Mouse (Mus musculus) ovary, adult 18-20 months (tissue): ENCODE results near the gene Derl3.
A peak's percentile ranks its signal among the peaks of the same experiment; 100 is the strongest.

Source experiments
- DNase-seq: peaks from one replicate; pipeline ENCODE4 v3.0.0; 2022; ENCODE audit warnings: low spot score, mixed read lengths

The Derl3 gene

GRCm38 (mm10) chr10:75913013-75913589, 19.9 kb downstream of the Derl3 start:
- DNase-seq: no peak

GRCm38 (mm10) chr10:75915557-75915956, 22.3 kb downstream of the Derl3 start:
- no peak for DNase-seq

GRCm38 (mm10) chr10:75916840-75917239, 23.6 kb downstream of the Derl3 start:
- DNase-seq: no peak

- DNase-seq: no peak
These were observed 25.8 kb downstream of the Derl3 start for GRCm38 (mm10) chr10:75919026-75919425.

GRCm38 (mm10) chr10:75921026-75921725, 28.0 kb downstream of the Derl3 start, which contains the start of gene Smarcb1:
Gene Smarcb1, minus strand, starts transcription at chr10:75921617.
- peak; percentile 90 for DNase-seq

GRCm38 (mm10) chr10:75921726-75922560, 28.7 kb downstream of the Derl3 start:
- DNase-seq: no peak

- no peak for DNase-seq
These were observed 31.1 kb downstream of the Derl3 start for GRCm38 (mm10) chr10:75924324-75924723.

- no peak for DNase-seq
These were observed 33.2 kb downstream of the Derl3 start for GRCm38 (mm10) chr10:75926396-75926795.

- DNase-seq: peak; percentile 57
These were observed 37.1 kb downstream of the Derl3 start for GRCm38 (mm10) chr10:75930304-75930703.

GRCm38 (mm10) chr10:75931311-75931710, 38.1 kb downstream of the Derl3 start:
- no peak for DNase-seq

- peak; percentile 56 for DNase-seq
These were observed 39.0 kb downstream of the Derl3 start for GRCm38 (mm10) chr10:75932081-75932678.

GRCm38 (mm10) chr10:75932891-75933290, 39.7 kb downstream of the Derl3 start, which contains the start of gene Chchd10:
Gene Chchd10, plus strand, starts transcription at chr10:75933130.
- DNase-seq: no peak

GRCm38 (mm10) chr10:75934991-75935390, 41.8 kb downstream of the Derl3 start:
- no peak for DNase-seq

- DNase-seq: peak; percentile 76
These were observed 42.7 kb downstream of the Derl3 start, which contains the start of gene Mmp11 for GRCm38 (mm10) chr10:75935680-75936541. Gene Mmp11, minus strand, starts transcription at chr10:75936496.

GRCm38 (mm10) chr10:75936909-75937667, 43.9 kb downstream of the Derl3 start:
- DNase-seq: no peak

GRCm38 (mm10) chr10:75937851-75938643, 44.8 kb downstream of the Derl3 start:
- DNase-seq: peak; percentile 51

GRCm38 (mm10) chr10:75939481-75940234, 46.4 kb downstream of the Derl3 start:
- DNase-seq: no peak

GRCm38 (mm10) chr10:75940520-75940919, 47.3 kb downstream of the Derl3 start, which contains the start of gene Gm867:
Gene Gm867, minus strand, starts transcription at chr10:75940672.
- DNase-seq: no peak
